Mouse (Mus musculus): Measurements from ENCODE around the gene Zc3h4.

DNA sequence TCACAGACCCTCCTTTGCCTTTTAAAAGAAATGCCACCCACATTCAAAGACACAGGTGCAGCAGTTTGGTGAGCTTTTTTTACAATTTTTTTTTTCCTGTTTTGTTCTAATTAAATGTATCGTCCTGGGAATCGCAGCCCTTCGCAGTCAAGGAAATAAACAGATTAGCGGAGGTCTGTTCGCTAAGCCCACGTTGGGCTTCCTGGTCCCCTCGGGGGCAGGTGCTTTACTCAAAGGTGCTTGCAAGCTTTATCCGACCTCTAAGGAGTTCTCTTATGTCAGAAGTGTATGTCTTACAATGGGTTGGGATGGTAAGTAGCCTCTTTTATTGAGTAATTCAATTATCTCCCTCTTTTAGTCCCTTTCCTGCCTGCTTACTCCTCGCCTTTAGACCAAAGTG is 1.7 kb downstream of the Zc3h4 start:
- no peak for TF ChIP-seq CTCF (IDR thresholded peaks at IDR 0.05; ENCODE audit: extremely low read depth, insufficient read depth, low read length)
- TF ChIP-seq POLR2A (IDR thresholded peaks at IDR 0.05; ENCODE audit: extremely low read depth, insufficient read depth, low read length) = no peak

Measured in cortical plate, adult 2 months (tissue).